Mouse (Mus musculus) liver, embryonic 14.5 days (tissue): ENCODE results near the gene Zbtb21. TPM values are rescaled to one million over a fixed set of nuclear protein-coding genes. Genes with fewer than 3 reads are reported as not detected.

Source experiments
- ATAC-seq: fragments of 200-750 bp; cut with Nextera tagmentation; 2 replicates; pipeline ENCODE4 v1.8.0; 2017; ENCODE audit warnings: moderate number of reproducible peaks, mild to moderate bottlenecking, moderate library complexity; ENCODE audit not compliant: insufficient read depth
- DNase-seq, 3 experiments: peaks; one replicate each; pipeline ENCODE4 v3.0.0-alpha.2; 2012 to 2013; ENCODE audit warnings: low read depth in 3 of 3, low spot score in 3 of 3
- H3K27ac ChIP-seq: fragments of 300-500 bp; sonication (generic); 2 replicates; pipeline ENCODE4 v1.5.1; 2014; ENCODE audit warnings: moderate library complexity, mild to moderate bottlenecking, control low read depth, inconsistent platforms
- H3K27me3 ChIP-seq: fragments of 300-500 bp; sonication (generic); 2 replicates; pipeline ENCODE4 v1.6.1; 2014; ENCODE audit warnings: mild to moderate bottlenecking, low read length, moderate library complexity; ENCODE audit not compliant: control insufficient read depth, insufficient read depth
- H3K36me3 ChIP-seq: fragments of 300-500 bp; sonication (generic); replicated peaks from 2 replicates; pipeline ENCODE4 v1.6.1; 2014; ENCODE audit warnings: low read depth; ENCODE audit not compliant: control insufficient read depth, insufficient read depth
- H3K4me1 ChIP-seq, 2 experiments: fragments of 200-500 bp in 1 of 2; fragments of 300-500 bp in 1 of 2; sonication (generic) in 1 of 2; replicated peaks; 2 replicates each; pipeline ENCODE4 v1.6.1; 2012 to 2014; ENCODE audit warnings: antibody characterized with exemption in 1 of 2, inconsistent platforms in 1 of 2, low read length in 1 of 2; ENCODE audit not compliant: control insufficient read depth in 2 of 2, insufficient read depth in 2 of 2
- H3K4me2 ChIP-seq: fragments of 300-500 bp; sonication (generic); 2 replicates; pipeline ENCODE4 v1.6.1; 2014; ENCODE audit warnings: low read depth, mild to moderate bottlenecking, control low read depth, moderate library complexity
- H3K4me3 ChIP-seq, 2 experiments: fragments of 200-500 bp in 1 of 2; fragments of 300-500 bp in 1 of 2; sonication (generic) in 1 of 2; 2 replicates each; pipeline ENCODE4 v1.5.1; 2012 to 2014; ENCODE audit warnings: low read depth in 2 of 2, low read length in 2 of 2, mild to moderate bottlenecking in 2 of 2, control low read depth in 1 of 2, inconsistent platforms in 1 of 2, moderate library complexity in 1 of 2; ENCODE audit not compliant: insufficient read depth in 1 of 2
- H3K9ac ChIP-seq: fragments of 300-500 bp; sonication (generic); replicated peaks from 2 replicates; pipeline ENCODE4 v1.6.1; 2014; ENCODE audit warnings: mild to moderate bottlenecking, control low read depth, moderate library complexity
- H3K9me3 ChIP-seq: fragments of 300-500 bp; sonication (generic); 2 replicates; pipeline ENCODE4 v1.6.1; 2016; ENCODE audit warnings: low read length, mixed read lengths; ENCODE audit not compliant: control insufficient read depth
- CTCF ChIP-seq: IDR thresholded peaks from 2 replicates; pipeline ENCODE4 v1.5.1; 2016; ENCODE audit warnings: antibody characterized with exemption, low read depth, control low read depth
- EP300 ChIP-seq: IDR thresholded peaks from 2 replicates; pipeline ENCODE4 v1.6.1; 2016; ENCODE audit warnings: antibody characterized with exemption, low read depth
- WGBS: fragments of 180-500 bp; shearing (Covaris S2); extraction: QIAGEN DNeasy Blood & Tissue Kit; methylation state at CpG from one replicate; pipeline ENCODE4 v1.1.7; 2014; ENCODE audit not compliant: insufficient replicate concordance; 5-methylcytosine and 5-hydroxymethylcytosine counted together
- polyA plus RNA-seq, 2 experiments: library from polyadenylated mRNA; depleted of rRNA in 1 of 2; stranded (reverse) in 1 of 2; unstranded in 1 of 2; fragments of >200 nt; fragmentation: Nextera tagmentation in 1 of 2; extraction: Ambion mirVana in 1 of 2; gene quantifications; 2 replicates each; pipeline versions ENCODE4 v1.2.1 to v1.2.3; 2012 to 2014

The Zbtb21 gene
- polyA plus RNA-seq, 2 experiments, result 3.2 to 3.5 TPM

DNA sequence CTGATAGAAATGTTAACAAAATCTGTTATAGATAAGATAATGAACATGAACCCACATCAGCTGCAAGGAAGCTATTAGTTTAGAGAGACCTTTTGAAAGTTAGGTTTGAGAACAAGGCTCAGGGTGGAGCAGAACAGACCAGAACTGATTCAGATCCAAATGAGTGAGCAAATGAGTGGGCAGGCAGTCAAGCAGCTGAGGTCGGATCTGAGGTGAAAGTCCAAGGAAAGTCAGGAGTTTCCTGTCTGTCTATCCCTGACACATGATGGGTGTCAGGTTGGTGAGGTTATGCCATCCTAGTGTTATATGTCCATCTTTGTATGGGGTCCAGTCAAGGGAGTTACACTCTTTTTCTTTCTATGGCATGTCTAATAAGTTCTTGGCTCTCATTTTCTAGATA is 32.9 kb downstream of the Zbtb21 start:
- no peak for DNase-seq
- Histone ChIP-seq H3K27me3 (no peaks in the 10 kb centered on the region; the same call in 1 of the 2 replicates), H3K36me3 (no peaks in the 10 kb centered on the region), H3K4me2 (no peak overlapping the region), H3K9ac (no peak overlapping the region), H3K4me3 (no peak overlapping the region), H3K9me3 (no peaks in the 10 kb centered on the region), H3K4me1 (peaks cover 0 to 2% of the 10 kb centered on the region in 2 experiments; a peak in 1 of 4 replicates), H3K27ac (no peak overlapping the region)
- TF ChIP-seq CTCF, result no peak
- TF ChIP-seq EP300, result no peak
- 36% methylated on average over 1 of the region's 1 CpGs for WGBS
- ATAC-seq, result no peak

DNA sequence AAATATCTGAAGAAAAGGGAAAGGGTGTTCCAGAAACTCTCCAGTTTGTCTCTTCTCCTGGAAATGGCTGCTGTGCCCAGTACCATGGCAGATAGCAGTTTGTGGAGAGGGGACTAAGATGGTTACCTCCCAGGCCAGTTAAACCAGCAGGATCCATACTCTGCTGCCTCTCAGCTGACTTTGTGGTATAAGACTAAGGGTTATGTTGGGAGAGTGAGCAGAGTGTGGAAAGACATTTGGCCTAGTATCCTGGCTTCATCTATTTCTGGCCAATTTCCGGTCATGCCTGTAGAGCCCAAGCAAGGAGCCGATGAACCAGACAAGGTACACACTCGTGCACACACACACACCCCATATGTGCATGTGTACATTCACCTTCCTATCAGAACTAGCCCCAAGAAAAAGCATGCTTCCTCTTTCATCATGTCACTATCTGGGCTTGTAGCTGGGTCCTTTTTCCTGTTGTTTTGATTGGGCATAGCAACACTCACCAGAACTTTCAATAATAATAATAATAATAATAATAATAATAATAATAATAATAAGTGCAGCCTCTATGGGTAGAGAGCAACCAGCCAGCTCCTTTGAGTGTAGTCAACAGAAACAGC is 35.0 kb downstream of the Zbtb21 start:
- Histone ChIP-seq H3K27me3 (no peaks in the 10 kb centered on the region; the same call in 1 of the 2 replicates), H3K4me3 (no peak overlapping the region), H3K36me3 (no peaks in the 10 kb centered on the region), H3K9ac (no peak overlapping the region), H3K4me1 (peaks cover 0 to 4% of the 10 kb centered on the region in 2 experiments; a peak in 2 of 4 replicates), H3K9me3 (no peaks in the 10 kb centered on the region), H3K27ac (no peak overlapping the region), H3K4me2 (no peak overlapping the region)
- 50% methylated on average over 3 of the region's 3 CpGs for WGBS
- ATAC-seq (no peak), DNase-seq (no peak)
- TF ChIP-seq EP300 (no peak), CTCF (no peak)

DNA sequence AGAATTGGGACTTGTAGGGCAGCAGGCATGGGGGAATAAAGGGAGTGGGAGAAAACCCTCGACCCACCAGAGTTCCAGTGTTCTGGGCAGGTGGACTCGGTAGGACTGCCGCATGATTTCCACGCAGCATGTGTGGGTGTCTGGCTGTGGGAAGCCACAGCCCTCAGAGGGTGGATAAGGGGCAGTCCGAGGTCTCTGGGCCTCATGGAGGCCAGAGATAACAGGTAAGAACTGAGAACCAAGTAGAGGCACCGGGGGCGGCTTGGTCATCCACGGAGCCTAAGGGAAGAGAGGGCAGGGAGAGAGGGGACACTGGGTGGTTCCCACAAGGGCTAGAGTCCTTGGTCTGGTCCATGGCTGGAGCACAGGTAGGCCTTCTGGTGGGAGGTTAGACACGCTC is 36.0 kb downstream of the Zbtb21 start:
- Histone ChIP-seq H3K36me3 (no peaks in the 10 kb centered on the region), H3K27ac (no peak overlapping the region), H3K9me3 (no peaks in the 10 kb centered on the region), H3K9ac (no peak overlapping the region), H3K4me2 (no peak overlapping the region), H3K4me1 (peaks cover 0 to 7% of the 10 kb centered on the region in 2 experiments; a peak in 3 of 4 replicates), H3K27me3 (no peaks in the 10 kb centered on the region; the same call in 1 of the 2 replicates), H3K4me3 (no peak overlapping the region)
- ATAC-seq (no peak), DNase-seq (no peak)
- no peak for TF ChIP-seq EP300
- no peak for TF ChIP-seq CTCF
- WGBS, result 44% methylated on average over 9 of the region's 9 CpGs

DNA sequence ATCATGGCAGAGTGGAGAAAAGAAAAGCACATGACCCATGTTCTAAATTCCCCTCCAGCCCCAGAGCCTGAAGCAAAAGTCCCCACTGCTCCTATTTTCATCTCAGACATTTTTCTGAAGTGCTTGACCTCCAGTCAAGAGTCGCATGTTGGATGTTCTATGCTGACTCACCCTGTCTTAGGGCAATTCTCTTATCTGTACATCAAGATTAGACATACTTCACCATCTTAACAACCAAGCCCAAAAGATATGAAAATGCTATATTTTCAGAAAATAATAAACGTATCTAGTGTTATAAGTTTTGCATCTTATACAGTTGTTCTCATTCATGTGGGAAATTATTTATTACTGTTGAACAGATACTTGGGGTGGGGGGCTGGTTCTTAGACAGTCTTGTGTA is 36.7 kb downstream of the Zbtb21 start:
- Histone ChIP-seq H3K4me1 (peaks cover 0 to 12% of the 10 kb centered on the region in 2 experiments), H3K4me2 (no peak overlapping the region), H3K9ac (no peak overlapping the region), H3K9me3 (no peaks in the 10 kb centered on the region), H3K4me3 (no peak overlapping the region), H3K27ac (no peak overlapping the region), H3K36me3 (no peaks in the 10 kb centered on the region), H3K27me3 (no peaks in the 10 kb centered on the region; the same call in 1 of the 2 replicates)
- TF ChIP-seq EP300 (no peak), CTCF (no peak)
- DNase-seq (no peak), ATAC-seq (no peak)
- 43% methylated on average over 2 of the region's 2 CpGs for WGBS

- 45% methylated on average over 1 of the region's 1 CpGs for WGBS
- TF ChIP-seq CTCF (no peak), EP300 (no peak)
- H3K27ac ChIP-seq, result no peak overlapping the region
- H3K27me3 ChIP-seq, result no peaks in the 10 kb centered on the region; the same call in 1 of the 2 replicates
- peaks cover 6 to 15% of the 10 kb centered on the region in 2 experiments for H3K4me1 ChIP-seq
- no peak overlapping the region for H3K4me3 ChIP-seq
- H3K4me2 ChIP-seq, result no peak overlapping the region
- DNase-seq (no peak), ATAC-seq (no peak)
- no peaks in the 10 kb centered on the region for H3K36me3 ChIP-seq
- no peak overlapping the region for H3K9ac ChIP-seq
- H3K9me3 ChIP-seq, result no peaks in the 10 kb centered on the region
Measured at GRCm38 (mm10) chr16:97923700-97924099, 38.7 kb downstream of the Zbtb21 start.
